Mouse (Mus musculus): Measurements from ENCODE around the gene Ube4b.
A peak's percentile ranks its signal among the peaks of the same experiment; 100 is the strongest.
"Not testable (repeated sequence)": the region's sequence is repeated elsewhere in the genome, so short reads cannot be mapped to it uniquely, and the experiment has no call there.

Ube4b gene

GRCm38 (mm10) chr4:149431887-149432286 is 5.3 kb upstream of the Ube4b start:
- not testable (repeated sequence) for DNase-seq (ENCODE audit: low read depth, low spot score)

DNA sequence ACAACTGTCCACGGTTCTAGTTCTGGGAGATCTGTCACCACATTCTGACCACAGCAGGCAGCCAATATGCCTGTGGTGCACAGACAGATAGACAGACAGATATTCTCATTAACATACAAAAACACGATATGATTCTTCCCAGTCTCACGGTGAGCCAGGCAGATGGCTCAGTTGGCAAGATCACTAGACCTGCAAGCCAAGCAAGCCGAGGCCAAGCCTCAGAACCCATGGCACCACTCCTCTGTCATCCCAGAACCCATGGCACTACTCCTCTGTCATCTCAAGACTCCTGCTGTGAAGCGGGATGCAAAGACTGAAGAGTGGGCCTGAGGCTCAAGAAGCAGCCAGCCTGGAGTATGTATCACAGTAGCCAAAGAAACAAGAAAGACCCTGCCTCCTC is 3.0 kb upstream of the Ube4b start:
- DNase-seq (ENCODE audit: low read depth, low spot score): no peak

DNA sequence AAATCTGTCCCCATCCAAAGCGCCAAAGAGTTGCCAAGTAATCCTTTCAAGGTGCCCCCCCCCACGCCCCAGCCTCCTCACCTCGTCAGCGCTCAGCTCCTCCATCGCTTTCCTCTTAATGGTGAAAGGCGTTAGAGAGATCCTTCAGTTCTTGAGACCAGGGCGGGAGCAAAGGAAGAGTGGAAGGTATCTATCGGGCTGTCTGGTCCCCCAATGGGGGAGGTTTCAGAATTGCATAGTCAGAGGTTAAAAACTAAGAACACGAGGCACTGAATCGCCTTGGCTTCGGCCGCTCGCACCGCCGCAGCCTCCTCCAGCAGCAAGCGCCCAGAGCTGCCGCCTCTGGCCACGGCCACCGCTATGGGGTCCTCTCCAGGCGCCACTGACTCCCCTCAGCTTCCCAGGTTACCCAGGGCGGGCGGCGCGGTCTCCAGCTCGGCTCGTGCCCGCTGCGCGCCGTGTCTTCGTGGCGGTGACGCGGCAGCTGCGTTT is 702 bp downstream of the Ube4b start:
- no peak for DNase-seq (ENCODE audit: low read depth, low spot score)

DNA sequence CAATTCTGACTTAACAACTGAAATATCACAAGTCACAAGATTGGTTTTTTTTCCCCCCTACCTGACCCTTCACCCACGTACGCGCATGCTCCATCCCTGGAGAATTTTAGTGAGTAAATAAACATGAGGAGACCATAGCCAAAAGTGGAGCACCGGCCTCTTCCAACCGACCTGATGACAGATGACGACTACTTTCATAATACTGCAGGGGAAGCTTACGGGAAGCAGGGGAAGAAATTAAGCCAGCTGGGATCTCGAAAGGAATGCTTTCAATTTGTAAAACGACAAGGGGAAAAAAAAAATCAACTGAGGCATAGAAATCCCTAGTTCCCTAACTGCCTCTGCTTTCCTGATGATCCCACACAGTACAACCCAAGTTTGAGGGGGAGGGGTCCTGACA is 1.8 kb downstream of the Ube4b start:
- no peak for DNase-seq (ENCODE audit: low read depth, low spot score)

GRCm38 (mm10) chr4:149417854-149418365 is 8.6 kb downstream of the Ube4b start:
- DNase-seq (ENCODE audit: low read depth, low spot score): no peak

DNA sequence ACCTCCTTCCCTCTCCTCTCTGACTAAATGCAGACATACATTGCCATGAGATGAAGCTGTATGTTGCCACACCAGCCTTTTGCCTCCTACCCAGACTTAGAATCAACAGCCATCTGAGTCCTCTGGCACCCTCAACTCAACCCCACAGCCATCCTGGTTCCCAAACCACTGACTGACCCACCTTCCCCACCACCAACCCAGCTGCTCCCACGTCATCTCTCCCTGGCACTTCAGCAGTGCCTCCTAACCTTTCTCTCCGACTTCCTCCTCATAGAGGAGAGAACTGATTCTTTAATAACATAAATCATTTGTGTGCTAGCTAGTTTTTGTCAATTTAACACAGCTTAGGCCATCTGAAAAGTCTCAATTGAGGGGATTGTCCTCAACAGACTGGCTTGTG is 9.6 kb downstream of the Ube4b start:
- DNase-seq (ENCODE audit: low read depth, low spot score): no peak

DNA sequence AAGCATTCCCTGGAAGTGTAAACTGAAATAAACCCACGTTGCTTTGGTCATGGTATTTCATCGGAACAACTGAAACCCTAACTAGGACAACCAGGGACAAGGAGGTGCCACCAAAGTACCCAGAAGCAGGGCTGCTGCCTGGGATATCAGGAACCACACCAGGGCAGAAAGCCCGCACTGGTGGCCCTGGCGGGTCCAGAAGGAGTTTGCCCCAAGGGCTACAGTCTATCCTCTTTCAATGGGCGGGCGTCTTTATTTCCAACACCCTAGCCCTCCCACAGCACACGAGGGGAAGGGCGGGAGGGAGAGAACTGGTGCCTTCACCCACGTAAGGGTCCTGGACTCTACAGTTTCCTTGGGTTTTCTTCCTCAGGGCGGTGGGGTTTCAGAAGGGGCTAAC is 10.1 kb downstream of the Ube4b start:
- no peak for DNase-seq (ENCODE audit: low read depth, low spot score)

DNA sequence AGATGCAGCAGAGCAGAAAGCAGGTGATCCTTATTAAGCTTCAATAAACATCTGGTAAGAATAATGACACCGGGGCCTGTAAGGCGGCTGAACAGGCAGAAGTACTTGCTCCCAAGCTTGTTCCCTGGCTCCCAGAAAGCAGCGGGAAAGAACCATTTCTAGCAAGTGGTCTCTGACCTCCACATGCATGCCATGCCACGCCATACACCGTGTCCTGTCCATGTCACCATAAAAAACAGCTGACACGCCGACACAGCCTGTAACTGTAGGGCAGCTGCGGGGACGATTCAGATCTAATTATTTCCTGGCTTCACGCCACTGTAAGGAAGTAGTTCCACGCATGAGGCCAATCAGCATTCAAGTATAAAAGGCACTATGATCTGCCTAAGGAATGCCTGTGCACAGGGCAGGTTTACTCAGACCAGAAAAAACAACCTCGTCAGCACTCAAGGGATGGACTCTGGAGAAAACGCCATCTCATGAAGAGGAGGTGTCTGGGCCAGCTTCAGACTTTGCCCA is 10.8 kb downstream of the Ube4b start:
- no peak for DNase-seq (ENCODE audit: low read depth, low spot score)

GRCm38 (mm10) chr4:149414259-149414658 is 12.3 kb downstream of the Ube4b start:
- no peak for DNase-seq (ENCODE audit: low read depth, low spot score)

GRCm38 (mm10) chr4:149409759-149410158 is 16.8 kb downstream of the Ube4b start:
- DNase-seq (ENCODE audit: low read depth, low spot score): no peak

DNA sequence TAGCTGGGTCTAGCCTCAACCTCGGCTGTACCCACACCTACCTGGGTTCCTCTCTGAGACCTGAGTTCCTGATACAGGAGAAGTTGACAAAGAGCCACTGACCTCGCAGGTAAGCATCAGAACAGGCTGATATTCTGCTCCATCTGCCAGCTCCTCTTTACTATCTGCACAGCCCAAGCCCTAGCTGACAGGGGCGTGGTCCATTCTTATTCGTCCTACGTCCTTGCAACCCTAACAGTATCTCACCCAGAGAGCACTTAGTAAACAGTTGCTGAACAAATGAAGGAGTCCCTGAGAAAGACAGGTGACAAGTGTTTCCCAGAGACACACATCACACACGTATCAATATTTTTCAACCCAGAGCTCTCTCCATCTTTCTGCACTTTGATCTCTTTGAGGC is 18.2 kb downstream of the Ube4b start:
- DNase-seq (ENCODE audit: low read depth, low spot score): no peak

DNA sequence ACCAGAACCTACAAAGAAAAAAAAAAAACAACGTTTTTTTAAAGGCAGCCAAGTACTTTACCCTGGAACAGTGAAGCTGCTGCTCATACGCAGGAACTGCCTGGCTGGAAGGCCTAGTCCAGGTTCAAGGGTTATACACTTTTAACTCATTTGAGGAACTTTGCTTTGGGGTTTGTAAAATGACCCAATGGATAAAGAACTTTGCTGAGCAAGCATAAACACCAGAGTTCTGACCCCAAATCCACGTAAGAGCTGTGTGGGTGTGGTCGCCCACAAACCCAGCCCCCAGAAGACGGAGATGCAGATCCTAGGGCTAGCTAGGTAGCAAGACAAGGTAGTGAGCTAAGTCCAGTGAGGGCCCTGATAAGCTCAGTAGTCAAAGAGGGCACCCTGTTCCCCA is 19.1 kb downstream of the Ube4b start:
- no peak for DNase-seq (ENCODE audit: low read depth, low spot score)

DNA sequence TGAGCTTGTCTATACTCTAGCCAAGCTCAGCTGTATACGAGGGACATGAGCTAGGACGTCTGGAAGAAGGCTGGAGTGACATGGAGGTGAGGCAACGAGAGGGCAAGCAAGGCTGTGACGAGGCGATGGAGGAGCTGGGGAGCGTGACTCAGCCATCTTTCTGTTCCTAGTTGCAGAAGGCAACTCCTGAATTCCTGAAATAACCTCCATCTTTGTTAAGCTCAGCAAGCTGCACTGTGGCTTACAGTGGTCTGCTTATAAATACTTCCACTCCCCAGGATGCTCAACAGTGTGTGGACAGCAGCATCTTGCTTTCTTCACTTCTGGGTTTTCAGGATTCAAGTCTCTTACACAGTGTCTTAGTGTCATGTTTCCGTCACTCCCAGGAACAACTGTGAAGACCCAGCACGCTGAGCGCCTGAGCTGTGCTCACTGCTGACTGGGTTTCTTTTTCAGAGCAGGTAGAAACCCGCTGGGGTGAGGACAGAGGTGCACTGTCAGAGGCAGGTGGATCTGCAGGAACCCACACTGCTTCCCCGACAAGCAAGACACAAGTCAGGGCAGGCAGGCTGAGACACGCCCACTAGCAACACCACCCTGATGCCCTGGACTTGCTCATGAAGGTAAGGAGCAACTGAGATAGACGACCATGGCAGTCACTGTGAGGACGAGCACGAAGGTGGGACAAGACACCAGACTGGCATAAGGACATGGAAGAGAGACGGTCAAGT is 20.7 kb downstream of the Ube4b start:
- no peak for DNase-seq (ENCODE audit: low read depth, low spot score)

DNA sequence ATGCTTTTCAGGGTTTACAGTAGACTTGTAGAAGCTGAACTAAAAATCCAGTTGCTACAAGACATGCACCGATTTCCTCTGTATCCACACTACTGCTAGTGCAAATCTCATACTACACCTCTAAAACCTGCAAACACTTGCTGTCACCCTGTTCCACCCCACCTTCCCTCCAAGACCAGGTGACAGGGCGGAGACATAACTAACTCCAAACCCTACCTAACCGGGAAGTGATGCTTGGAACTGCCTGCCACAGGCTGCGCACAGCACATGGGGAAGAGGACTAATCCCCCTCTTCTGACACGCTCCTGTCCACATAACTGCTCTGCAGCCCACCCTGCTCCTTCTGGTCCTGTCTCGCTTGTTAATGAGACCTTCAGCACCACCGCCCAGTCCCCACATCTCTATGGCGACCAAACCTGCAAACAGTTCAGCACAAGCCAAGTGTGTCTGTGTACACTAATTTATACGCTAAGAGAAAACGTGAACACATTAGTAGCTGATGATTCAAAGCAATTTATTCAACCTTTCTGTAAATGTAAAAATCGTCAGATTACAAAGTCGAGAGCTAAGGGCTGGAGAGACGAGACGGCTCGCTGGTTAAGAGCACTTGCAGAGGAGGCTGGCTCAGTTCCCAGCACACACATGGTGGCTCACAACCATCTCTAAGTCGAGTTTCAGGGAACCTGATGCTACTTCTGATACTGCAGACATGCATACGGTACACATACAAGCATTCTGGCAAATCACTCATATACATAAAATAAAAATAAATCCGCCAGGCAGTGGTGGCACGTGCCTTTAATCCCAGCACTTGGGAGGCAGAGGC is 21.7 kb downstream of the Ube4b start:
- no peak for DNase-seq (ENCODE audit: low read depth, low spot score)

DNA sequence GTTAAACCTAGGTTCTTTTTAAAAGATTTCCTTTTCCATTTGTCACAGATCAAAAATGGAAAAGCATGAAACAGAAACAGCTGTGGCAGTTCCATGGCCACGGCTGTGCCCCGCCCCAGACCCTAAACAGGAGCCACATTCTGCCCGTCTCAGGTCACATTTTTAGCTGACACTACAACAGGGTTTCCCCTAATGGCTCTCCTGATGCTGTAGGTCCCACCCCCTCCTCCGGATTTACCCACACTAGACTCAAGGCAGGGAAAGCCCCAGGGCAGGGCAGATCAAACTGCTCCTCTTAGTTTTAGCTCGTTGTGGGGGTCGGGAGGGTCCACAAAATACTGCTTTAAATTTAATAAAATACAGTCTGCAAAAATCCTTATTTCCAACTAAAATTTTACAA is 23.5 kb downstream of the Ube4b start:
- peak; percentile 66 for DNase-seq (ENCODE audit: low read depth, low spot score)

GRCm38 (mm10) chr4:149401591-149401982 is 25.0 kb downstream of the Ube4b start:
- DNase-seq (ENCODE audit: low read depth, low spot score): peak; percentile 19

DNA sequence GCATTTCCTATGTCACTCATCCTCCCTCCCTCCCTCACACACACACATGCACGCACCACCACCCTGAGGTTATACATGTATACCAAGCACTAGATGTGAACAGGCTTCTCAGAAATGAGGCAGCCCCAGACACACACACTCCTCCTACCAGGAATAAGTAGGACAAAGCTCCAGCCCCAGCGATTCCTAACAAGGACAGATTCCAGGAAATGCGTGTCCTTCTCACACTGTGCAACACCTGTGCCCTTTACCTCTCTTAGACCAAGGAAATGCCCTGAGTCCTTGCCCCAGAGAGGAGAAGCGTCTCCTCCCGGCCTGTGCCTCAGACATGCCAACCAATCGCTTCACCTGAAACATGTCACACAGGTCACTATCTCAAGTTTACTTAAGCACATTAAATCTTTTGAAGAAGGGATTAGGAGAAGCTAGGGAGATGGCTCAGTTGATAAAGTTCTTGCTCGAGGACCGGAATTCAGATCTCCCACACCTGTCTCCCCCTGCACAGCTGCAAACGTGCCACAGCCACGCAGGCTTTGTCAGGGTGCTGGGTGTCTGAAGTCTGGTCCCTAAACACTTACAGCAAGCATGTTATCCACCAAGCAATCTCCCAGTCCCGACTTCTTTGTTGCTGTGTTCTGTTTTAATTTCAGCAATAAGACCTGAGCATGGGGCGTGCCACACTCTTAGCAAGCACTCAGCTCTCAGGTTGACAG is 25.5 kb downstream of the Ube4b start:
- DNase-seq (ENCODE audit: low read depth, low spot score): no peak

DNA sequence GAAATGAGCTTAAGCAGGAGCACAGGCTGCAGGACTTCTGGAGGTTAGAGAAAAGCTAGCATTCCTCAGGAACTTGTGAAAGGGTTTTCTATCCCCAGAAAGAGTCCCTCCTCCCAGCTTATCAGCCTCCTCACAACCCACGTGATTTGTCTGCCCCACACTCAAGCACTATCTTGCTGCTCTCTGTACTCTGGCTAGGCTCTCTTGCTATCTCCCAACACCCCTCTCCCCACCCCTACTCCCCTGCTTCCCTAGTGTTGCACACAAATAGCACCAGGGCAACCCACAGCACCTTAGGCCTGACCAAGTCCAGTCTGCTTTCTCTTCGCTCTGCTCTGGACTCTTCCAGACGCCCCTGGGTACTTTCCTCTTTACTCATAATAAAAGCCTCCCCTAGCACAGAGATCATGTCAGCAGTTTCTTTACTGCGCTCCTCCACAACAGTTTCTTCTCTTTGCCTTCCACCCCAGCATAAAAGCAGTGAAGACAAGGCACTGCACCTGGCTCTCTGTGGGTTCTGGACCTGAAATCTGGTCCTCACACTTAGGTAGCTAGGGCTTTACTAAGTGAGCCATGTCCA is 27.1 kb downstream of the Ube4b start:
- DNase-seq (ENCODE audit: low read depth, low spot score): no peak

GRCm38 (mm10) chr4:149398181-149398735 is 28.3 kb downstream of the Ube4b start:
- no peak for DNase-seq (ENCODE audit: low read depth, low spot score)

GRCm38 (mm10) chr4:149396433-149397306 is 29.9 kb downstream of the Ube4b start:
- DNase-seq (ENCODE audit: low read depth, low spot score): no peak
